Mouse (Mus musculus) limb, embryonic 14.5 days (tissue): Measurements from ENCODE around the gene Cdk8. TPM values are rescaled to one million over a fixed set of nuclear protein-coding genes. Genes with fewer than 3 reads are reported as not detected.

Experiments used
- ATAC-seq: fragments of 200-750 bp; cut with Nextera tagmentation; 2 replicates; pipeline ENCODE4 v1.8.0; 2017; ENCODE audit warnings: low read depth, moderate number of reproducible peaks, moderate TSS enrichment; ENCODE audit not compliant: low FRiP score
- DNase-seq: peaks from one replicate; pipeline ENCODE4 v3.0.0-alpha.2; 2015; ENCODE audit warnings: low spot score
- H3K27ac ChIP-seq: fragments of 300-500 bp; sonication (generic); replicated peaks from 2 replicates; pipeline ENCODE4 v1.5.1; 2014; ENCODE audit warnings: low read depth, mild to moderate bottlenecking, low read length, moderate library complexity, mixed read lengths
- H3K27me3 ChIP-seq: fragments of 300-500 bp; sonication (generic); 2 replicates; pipeline ENCODE4 v1.6.1; 2014; ENCODE audit warnings: low read length, mixed read lengths; ENCODE audit not compliant: control insufficient read depth, insufficient read depth
- H3K36me3 ChIP-seq: fragments of 300-500 bp; sonication (generic); 2 replicates; pipeline ENCODE4 v1.6.1; 2014; ENCODE audit warnings: mild to moderate bottlenecking, low read length, moderate library complexity, mixed read lengths; ENCODE audit not compliant: control insufficient read depth, insufficient read depth
- H3K4me1 ChIP-seq: fragments of 300-500 bp; sonication (generic); 2 replicates; pipeline ENCODE4 v1.6.1; 2014; ENCODE audit warnings: antibody characterized with exemption, low read length, mixed read lengths; ENCODE audit not compliant: control insufficient read depth, insufficient read depth
- H3K4me2 ChIP-seq: fragments of 300-500 bp; sonication (generic); replicated peaks from 2 replicates; pipeline ENCODE4 v1.6.1; 2014; ENCODE audit warnings: low read depth, mild to moderate bottlenecking, low read length, moderate library complexity; ENCODE audit not compliant: severe bottlenecking
- H3K4me3 ChIP-seq: fragments of 300-500 bp; sonication (generic); replicated peaks from 2 replicates; pipeline ENCODE4 v1.5.1; 2014; ENCODE audit warnings: low read length
- H3K9ac ChIP-seq: fragments of 300-500 bp; sonication (generic); 2 replicates; pipeline ENCODE4 v1.6.1; 2014; ENCODE audit warnings: mild to moderate bottlenecking, low read depth, low read length, moderate library complexity; ENCODE audit not compliant: severe bottlenecking
- H3K9me3 ChIP-seq: fragments of 300-500 bp; sonication (generic); 2 replicates; pipeline ENCODE4 v1.6.1; 2016; ENCODE audit warnings: low read length; ENCODE audit not compliant: control insufficient read depth
- POLR2A ChIP-seq: fragments of 200-500 bp; IDR thresholded peaks from 2 replicates; pipeline ENCODE4 v1.8.0; 2012; ENCODE audit warnings: inconsistent platforms, mild to moderate bottlenecking, moderate library complexity, borderline replicate concordance; ENCODE audit not compliant: insufficient read depth, insufficient read length; ENCODE audit errors: extremely low read depth
- WGBS: fragments of 180-500 bp; shearing (Covaris S2); extraction: QIAGEN DNeasy Blood & Tissue Kit; methylation state at CpG from one replicate; pipeline ENCODE4 v1.1.7; 2014; 5-methylcytosine and 5-hydroxymethylcytosine counted together
- polyA plus RNA-seq, 2 experiments: library from polyadenylated mRNA; depleted of rRNA in 1 of 2; stranded (reverse) in 1 of 2; unstranded in 1 of 2; fragments of >200 nt; fragmentation: Nextera tagmentation in 1 of 2; extraction: Ambion mirVana in 1 of 2; gene quantifications; 2 replicates each; pipeline versions ENCODE4 v1.2.1 to v1.2.3; 2012 to 2014

Cdk8 gene
- polyA plus RNA-seq, 2 experiments, result 27.1 to 68.3 TPM

DNA sequence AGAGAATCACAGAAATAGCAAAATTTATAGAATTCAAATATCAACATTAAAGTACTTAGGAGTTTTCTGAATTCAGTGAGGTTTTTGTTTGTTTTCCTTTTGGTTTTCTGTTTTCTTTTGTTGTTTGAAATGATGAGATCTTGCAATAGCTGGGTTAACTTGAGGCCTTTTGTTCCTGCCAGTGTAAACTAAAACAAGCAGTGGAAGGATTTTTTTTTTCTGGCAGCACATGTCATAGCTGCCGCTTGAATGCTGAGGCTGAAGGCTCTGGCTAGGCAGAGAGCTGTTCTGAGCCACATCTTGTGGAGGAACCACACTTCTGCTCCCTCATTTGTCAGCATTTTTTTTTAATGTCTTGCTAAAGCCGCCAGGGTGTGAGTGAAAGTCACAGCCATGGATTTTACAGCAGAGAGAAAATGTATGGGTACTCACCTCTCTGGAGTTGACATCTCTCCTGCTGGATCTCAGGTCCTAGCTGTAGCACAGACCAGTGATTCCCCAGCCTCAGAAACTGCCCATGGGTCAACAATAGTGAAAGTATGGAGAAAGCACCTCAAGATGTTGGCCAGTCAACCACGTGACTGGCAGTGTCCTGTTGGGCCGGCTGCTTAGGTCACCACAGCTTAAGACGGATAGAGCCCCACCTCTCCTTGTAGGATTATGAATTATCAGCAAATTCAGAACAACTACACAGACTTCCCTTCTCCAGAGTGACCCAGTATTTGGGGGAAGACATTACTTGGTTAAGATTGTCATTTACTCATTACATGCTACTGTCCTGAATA, 62.1 kb downstream of the Cdk8 start:
- H3K27me3 ChIP-seq, result no peaks in the 10 kb centered on the region
- no peak overlapping the region for H3K4me3 ChIP-seq
- 91% methylated on average over 5 of the region's 5 CpGs for WGBS
- no peak overlapping the region for H3K4me2 ChIP-seq
- no peak for TF ChIP-seq POLR2A
- H3K9me3 ChIP-seq, result no peaks in the 10 kb centered on the region
- DNase-seq (no peak), ATAC-seq (no peak)
- peaks cover 36% of the 10 kb centered on the region for H3K36me3 ChIP-seq
- no peak overlapping the region for H3K27ac ChIP-seq
- no peaks in the 10 kb centered on the region for H3K4me1 ChIP-seq
- H3K9ac ChIP-seq, result no peak overlapping the region

- Histone ChIP-seq H3K9ac (no peak overlapping the region), H3K36me3 (peaks cover 39% of the 10 kb centered on the region)
These were observed 63.1 kb downstream of the Cdk8 start for GRCm38 (mm10) chr5:146293919-146294700.

GRCm38 (mm10) chr5:146294834-146295233, 63.8 kb downstream of the Cdk8 start:
- ATAC-seq (no peak), DNase-seq (no peak)
- Histone ChIP-seq H3K9me3 (no peaks in the 10 kb centered on the region), H3K4me3 (no peak overlapping the region), H3K9ac (no peak overlapping the region), H3K4me2 (no peak overlapping the region), H3K27ac (no peak overlapping the region), H3K27me3 (no peaks in the 10 kb centered on the region), H3K36me3 (peaks cover 45% of the 10 kb centered on the region), H3K4me1 (no peaks in the 10 kb centered on the region)
- 94% methylated on average over 5 of the region's 5 CpGs for WGBS
- no peak for TF ChIP-seq POLR2A

More at GRCm38 (mm10) chr5:146293919-146294700, 63.1 kb downstream of the Cdk8 start:
- no peak for TF ChIP-seq POLR2A
- WGBS, result 91% methylated on average over 11 of the region's 11 CpGs
- Histone ChIP-seq H3K27ac (no peak overlapping the region), H3K4me2 (no peak overlapping the region), H3K4me3 (no peak overlapping the region), H3K27me3 (no peaks in the 10 kb centered on the region), H3K4me1 (no peaks in the 10 kb centered on the region), H3K9me3 (no peaks in the 10 kb centered on the region)
- DNase-seq (no peak), ATAC-seq (no peak)

DNA sequence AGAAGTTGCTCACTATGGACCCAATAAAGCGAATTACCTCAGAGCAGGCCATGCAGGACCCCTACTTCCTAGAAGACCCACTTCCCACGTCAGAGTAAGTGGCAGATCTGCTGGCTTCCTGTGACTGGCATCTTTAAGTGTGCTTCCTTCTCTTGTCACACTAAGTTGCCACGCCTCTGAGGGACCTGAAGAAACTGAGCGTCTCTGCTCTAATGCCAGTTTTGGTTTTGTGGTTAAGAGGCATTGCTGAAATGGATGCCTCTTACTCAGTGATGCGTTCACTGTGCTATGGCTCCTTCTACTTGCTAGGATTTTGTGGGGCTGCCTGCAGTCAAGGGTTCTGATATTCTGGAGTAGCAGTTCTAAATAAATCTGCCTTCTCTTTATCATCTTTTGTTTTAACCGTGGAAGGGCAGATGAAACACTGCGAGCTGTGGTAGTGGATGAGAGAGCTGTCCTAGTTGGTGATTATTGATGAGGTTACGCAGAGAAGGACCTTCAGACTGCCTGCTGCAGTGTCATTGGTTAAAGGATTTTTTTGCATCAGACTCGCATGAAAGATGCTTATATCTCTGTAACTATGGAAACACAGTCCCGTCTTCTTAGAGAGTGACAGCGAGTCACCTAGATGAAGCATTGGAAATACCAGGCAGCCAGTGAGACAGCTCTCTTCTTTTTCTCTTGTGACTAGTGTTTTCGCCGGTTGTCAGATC, 67.9 kb downstream of the Cdk8 start:
- H3K4me1 ChIP-seq, result no peaks in the 10 kb centered on the region
- H3K4me3 ChIP-seq, result no peak overlapping the region
- WGBS, result 90% methylated on average over 13 of the region's 13 CpGs
- no peak for ATAC-seq
- H3K36me3 ChIP-seq, result peaks cover 59% of the 10 kb centered on the region
- H3K9ac ChIP-seq, result no peak overlapping the region
- H3K27ac ChIP-seq, result no peak overlapping the region
- no peaks in the 10 kb centered on the region for H3K9me3 ChIP-seq
- DNase-seq, result no peak
- no peaks in the 10 kb centered on the region for H3K27me3 ChIP-seq
- H3K4me2 ChIP-seq, result no peak overlapping the region
- TF ChIP-seq POLR2A, result no peak

DNA sequence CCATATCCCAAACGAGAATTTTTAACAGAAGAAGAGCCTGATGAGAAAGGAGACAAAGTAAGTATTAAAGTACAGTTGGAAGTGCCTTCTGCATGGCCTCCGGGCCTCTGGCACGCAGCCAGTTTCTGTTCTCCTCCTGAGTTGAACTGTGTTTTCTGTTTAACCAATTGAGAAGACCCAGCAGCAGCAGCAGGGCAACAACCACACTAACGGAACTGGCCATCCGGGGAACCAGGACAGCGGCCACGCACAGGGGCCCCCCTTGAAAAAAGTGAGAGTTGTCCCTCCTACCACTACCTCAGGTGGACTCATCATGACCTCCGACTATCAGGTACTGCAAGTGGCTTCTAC, 68.5 kb downstream of the Cdk8 start:
- H3K4me3 ChIP-seq, result no peak overlapping the region
- H3K4me2 ChIP-seq, result no peak overlapping the region
- no peaks in the 10 kb centered on the region for H3K4me1 ChIP-seq
- peaks cover 58% of the 10 kb centered on the region for H3K36me3 ChIP-seq
- 86% methylated on average over 8 of the region's 8 CpGs for WGBS
- TF ChIP-seq POLR2A, result no peak
- ATAC-seq (no peak), DNase-seq (no peak)
- no peak overlapping the region for H3K9ac ChIP-seq
- H3K9me3 ChIP-seq, result no peaks in the 10 kb centered on the region
- H3K27ac ChIP-seq, result no peak overlapping the region
- no peaks in the 10 kb centered on the region for H3K27me3 ChIP-seq
